Mouse (Mus musculus) kidney, adult 2 months (tissue): ENCODE measurements around the gene 1810009J06Rik.
"Not testable (repeated sequence)": the region's sequence is repeated elsewhere in the genome, so short reads cannot be mapped to it uniquely, and the experiment has no call there.

Experiments
- CTCF ChIP-seq: fragments of 200-500 bp; conservative IDR thresholded peaks from 2 replicates; pipeline ENCODE4 v1.5.1; 2011; ENCODE audit warnings: low read depth, mild to moderate bottlenecking, control low read depth, low read length, moderate library complexity, mixed read lengths; ENCODE audit not compliant: insufficient read depth, insufficient read length
- POLR2A ChIP-seq: fragments of 200-500 bp; IDR thresholded peaks from one replicate; pipeline ENCODE4 v1.6.1; 2011; ENCODE audit warnings: low read depth, low read length, control low read depth

GRCm38 (mm10) chr6:40999379-40999778, 34.8 kb downstream of the 1810009J06Rik start, which contains the start of gene Gm2663:
- not testable (repeated sequence) for TF ChIP-seq CTCF, POLR2A
